Comparison of ENCODE assay signal across 7 mouse cellular contexts in genomic region chr9:72533089-72533415, GRCm38 (mm10). TPM values are rescaled to one million over a fixed set of nuclear protein-coding genes. Genes with fewer than 3 reads are reported as not detected.
DNase-seq lines count a peak whose midpoint lies in the region; ATAC-seq and TF ChIP-seq lines count a peak whose summit lies in the region.

No protein-coding gene starts in this region.

- peak overlapping the region; percentile 83 for H3K4me2 ChIP-seq in lung, embryonic 16.5 days (ENCODE audit: low read depth, low read length)
- peak overlapping the region; percentile 63 for H3K4me2 ChIP-seq in embryonic facial prominence, embryonic 15.5 days (replicated peaks)
- peak overlapping the region; percentile 79 for H3K4me2 ChIP-seq in limb, embryonic 12.5 days

- TF ChIP-seq CTCF in small intestine, adult 2 months (IDR thresholded peaks at IDR 0.05; ENCODE audit: extremely low read depth, insufficient read length, insufficient replicate concordance, low read depth, low read length), result no peak

- WGBS in lung, embryonic 16.5 days, result 0% methylated on average over 2 of the region's 2 CpGs
- WGBS in embryonic facial prominence, embryonic 15.5 days, result 0% methylated on average over 2 of the region's 2 CpGs
- 0% methylated on average over 2 of the region's 2 CpGs for WGBS in limb, embryonic 12.5 days
- WGBS in small intestine, adult 2 months, result 4% methylated on average over 2 of the region's 2 CpGs

- H3K4me3 ChIP-seq in lung, embryonic 16.5 days (ENCODE audit: low read length), result peak overlapping the region; percentile 93
- peak overlapping the region; percentile 91 for H3K4me3 ChIP-seq in embryonic facial prominence, embryonic 15.5 days (replicated peaks)
- H3K4me3 ChIP-seq in limb, embryonic 12.5 days (replicated peaks), result peak overlapping the region; percentile 88
- H3K4me3 ChIP-seq in small intestine, adult 2 months (ENCODE audit: low read depth, low read length), result peak overlapping the region; percentile 86

- no peaks in the 10 kb centered on the region for H3K36me3 ChIP-seq in lung, embryonic 16.5 days (ENCODE audit: control insufficient read depth, insufficient read depth, low read length)
- H3K36me3 ChIP-seq in embryonic facial prominence, embryonic 15.5 days, result no peaks in the 10 kb centered on the region
- H3K36me3 ChIP-seq in limb, embryonic 12.5 days, result no peaks in the 10 kb centered on the region
- H3K36me3 ChIP-seq in small intestine, adult 2 months (ENCODE audit: control insufficient read depth, insufficient read depth, low read length), result no peaks in the 10 kb centered on the region

- TF ChIP-seq POLR2A in small intestine, adult 2 months (IDR thresholded peaks at IDR 0.05; ENCODE audit: low read depth, low read length), result no peak

- no peaks in the 10 kb centered on the region for H3K27me3 ChIP-seq in lung, embryonic 16.5 days (ENCODE audit: control insufficient read depth, insufficient read depth, low read depth, low read length)
- H3K27me3 ChIP-seq in embryonic facial prominence, embryonic 15.5 days, result no peaks in the 10 kb centered on the region
- no peaks in the 10 kb centered on the region for H3K27me3 ChIP-seq in limb, embryonic 12.5 days
- H3K27me3 ChIP-seq in small intestine, adult 2 months (ENCODE audit: control insufficient read depth, insufficient read depth, low read length), result no peaks in the 10 kb centered on the region

- H3K27ac ChIP-seq in lung, embryonic 16.5 days (ENCODE audit: low read length), result peak overlapping the region; percentile 99
- peak overlapping the region; percentile 100 for H3K27ac ChIP-seq in embryonic facial prominence, embryonic 15.5 days (replicated peaks)
- H3K27ac ChIP-seq in limb, embryonic 12.5 days, result peak overlapping the region; percentile 99
- H3K27ac ChIP-seq in small intestine, adult 2 months (ENCODE audit: insufficient read depth, low read depth, low read length), result 0 out of 2 replicates have a peak overlapping the region, but pooled peaks have one; percentile 2

- DNase-seq in lung, postnatal 10 days, result no peak
- DNase-seq in adrenal gland, postnatal 36 days, result no peak

- no peaks in the 10 kb centered on the region for H3K9me3 ChIP-seq in lung, embryonic 16.5 days (ENCODE audit: control insufficient read depth, low read length)
- H3K9me3 ChIP-seq in embryonic facial prominence, embryonic 15.5 days (replicated peaks), result no peaks in the 10 kb centered on the region
- H3K9me3 ChIP-seq in limb, embryonic 12.5 days, result no peaks in the 10 kb centered on the region

- ATAC-seq in lung, embryonic 16.5 days (ENCODE audit: low read depth), result no peak
- no peak for ATAC-seq in embryonic facial prominence, embryonic 15.5 days (ENCODE audit: insufficient number of reproducible peaks, low FRiP score, low TSS enrichment, low read depth)
- ATAC-seq in limb, embryonic 12.5 days (ENCODE audit: insufficient number of reproducible peaks, insufficient read depth, low FRiP score, low TSS enrichment, low read depth), result no peak
- ATAC-seq in cerebellum, adult (ENCODE audit: insufficient number of reproducible peaks, low FRiP score, low TSS enrichment), result no peak

- peak overlapping the region; percentile 97 for H3K9ac ChIP-seq in lung, embryonic 16.5 days (ENCODE audit: low read length)
- peak overlapping the region; percentile 97 for H3K9ac ChIP-seq in embryonic facial prominence, embryonic 15.5 days
- H3K9ac ChIP-seq in limb, embryonic 12.5 days (replicated peaks), result peak overlapping the region; percentile 93

- H3K4me1 ChIP-seq in lung, embryonic 16.5 days (replicated peaks; ENCODE audit: control insufficient read depth, insufficient read depth, low read length), result peaks cover 11% of the 10 kb centered on the region
- peaks cover 10% of the 10 kb centered on the region for H3K4me1 ChIP-seq in embryonic facial prominence, embryonic 15.5 days
- peaks cover 14% of the 10 kb centered on the region for H3K4me1 ChIP-seq in limb, embryonic 12.5 days (replicated peaks)
- peaks cover 2% of the 10 kb centered on the region; the same call in 1 of the 2 replicates for H3K4me1 ChIP-seq in small intestine, adult 2 months (ENCODE audit: control insufficient read depth, insufficient read depth, insufficient read length, low read length)

RNA-seq across cellular contexts. Expression of gene Rfx7, which starts 1.0 kb away (rescaled TPM):
- 8.1 and 8.7 TPM in 2 replicates for polyA plus RNA-seq in lung, embryonic 16.5 days (2015; fragmentation: Nextera tagmentation; extraction: Ambion mirVana)
- 9.8 and 10.3 TPM in 2 replicates for polyA plus RNA-seq in embryonic facial prominence, embryonic 15.5 days (2015; fragmentation: Nextera tagmentation; extraction: Ambion mirVana)
- polyA plus RNA-seq in limb, embryonic 12.5 days (2016; fragmentation: Nextera tagmentation; extraction: Ambion mirVana), result 12.4 and 14.3 TPM in 2 replicates
- 2.0 and 4.7 TPM in 2 replicates for polyA plus RNA-seq in small intestine, adult 2 months (2012; rRNA removed)
- 10 to 100 TPM; 19.4 to 22.8 TPM for total RNA-seq in adrenal gland, postnatal 36 days (2021)

RNA-seq across cellular contexts. Expression of gene Tex9, which starts 41.0 kb away (rescaled TPM):
- polyA plus RNA-seq in lung, embryonic 16.5 days (2015; fragmentation: Nextera tagmentation; extraction: Ambion mirVana), result 23.5 and 26.5 TPM in 2 replicates
- polyA plus RNA-seq in embryonic facial prominence, embryonic 15.5 days (2015; fragmentation: Nextera tagmentation; extraction: Ambion mirVana), result 25.8 and 32.0 TPM in 2 replicates
- 52.2 and 54.8 TPM in 2 replicates for polyA plus RNA-seq in limb, embryonic 12.5 days (2016; fragmentation: Nextera tagmentation; extraction: Ambion mirVana)
- polyA plus RNA-seq in small intestine, adult 2 months (2012; rRNA removed), result 0.13 and 0.85 TPM in 2 replicates
- 1 to 10 TPM; 4.0 to 4.7 TPM for total RNA-seq in adrenal gland, postnatal 36 days (2021)

Comparison
In these comparisons a context has a peak if more than half of its experiments do, and no peak if none do; other contexts are left out.
1. H3K27ac ChIP-seq: peak in every context shown above with its lines; median percentile 100 in embryonic facial prominence, embryonic 15.5 days; 99 in lung, embryonic 16.5 days; 99 in limb, embryonic 12.5 days; 2 in small intestine, adult 2 months.
2. RNA of gene Tex9, which starts 41.0 kb away (polyA plus RNA-seq): 52.2 to 54.8 TPM in limb, embryonic 12.5 days, 25.8 to 32.0 TPM in embryonic facial prominence, embryonic 15.5 days and 23.5 to 26.5 TPM in lung, embryonic 16.5 days; 0.13 to 0.85 TPM in small intestine, adult 2 months; every median in the first group is over 10 times any median in the second.
3. Peak in every context shown above with its lines, with median percentiles within 50 percentile points of each other: H3K4me2 ChIP-seq, H3K4me3 ChIP-seq and H3K9ac ChIP-seq.